Mouse (Mus musculus) cortical plate, adult 2 months (tissue): ENCODE results near the gene Kif16b. TPM values are rescaled to one million over a fixed set of nuclear protein-coding genes. Genes with fewer than 3 reads are reported as not detected.

Experiments
- H3K27ac ChIP-seq: fragments of 200-500 bp; 2 replicates; pipeline ENCODE4 v1.5.1; 2012; ENCODE audit warnings: low read length, control low read depth, inconsistent platforms; ENCODE audit not compliant: insufficient read depth
- H3K4me1 ChIP-seq: fragments of 200-500 bp; 2 replicates; pipeline ENCODE4 v1.6.1; 2011; ENCODE audit warnings: low read length; ENCODE audit not compliant: control insufficient read depth, insufficient read depth
- H3K4me3 ChIP-seq: fragments of 200-500 bp; 2 replicates; pipeline ENCODE4 v1.5.1; 2011; ENCODE audit warnings: mild to moderate bottlenecking, low read length, control low read depth; ENCODE audit not compliant: insufficient read depth
- CTCF ChIP-seq: fragments of 200-500 bp; IDR thresholded peaks from 2 replicates; pipeline ENCODE4 v1.5.1; 2011; ENCODE audit warnings: mild to moderate bottlenecking, control low read depth, low read length; ENCODE audit not compliant: insufficient read depth; ENCODE audit errors: extremely low read depth
- POLR2A ChIP-seq: fragments of 200-500 bp; IDR thresholded peaks from 2 replicates; pipeline ENCODE4 v1.6.1; 2011; ENCODE audit warnings: mild to moderate bottlenecking, low read length, control low read depth; ENCODE audit not compliant: insufficient read depth; ENCODE audit errors: extremely low read depth
- polyA plus RNA-seq: library from polyadenylated mRNA; depleted of rRNA; stranded (reverse); fragments of >200 nt; gene quantifications from 2 replicates; pipeline ENCODE4 v1.2.3, GENCODE M21; 2012

Gene Kif16b
- polyA plus RNA-seq, 1 experiment, result 8.1 TPM

GRCm38 (mm10) chr2:142738488-142738887, 162.8 kb downstream of the Kif16b start:
- TF ChIP-seq CTCF (no peak), POLR2A (no peak)
- H3K27ac ChIP-seq, result no peak overlapping the region
- no peaks in the 10 kb centered on the region for H3K4me1 ChIP-seq
- no peak overlapping the region for H3K4me3 ChIP-seq

GRCm38 (mm10) chr2:142735691-142736090, 165.6 kb downstream of the Kif16b start:
- Histone ChIP-seq H3K4me3 (no peak overlapping the region), H3K27ac (no peak overlapping the region), H3K4me1 (peaks cover 12% of the 10 kb centered on the region)
- TF ChIP-seq CTCF (no peak), POLR2A (no peak)

- TF ChIP-seq CTCF (no peak), POLR2A (no peak)
- H3K27ac ChIP-seq, result no peak overlapping the region
- no peak overlapping the region for H3K4me3 ChIP-seq
- peaks cover 12% of the 10 kb centered on the region for H3K4me1 ChIP-seq
Observed at GRCm38 (mm10) chr2:142734046-142734445, 167.3 kb downstream of the Kif16b start.

- TF ChIP-seq POLR2A (no peak), CTCF (no peak)
- Histone ChIP-seq H3K4me1 (peaks cover 12% of the 10 kb centered on the region), H3K27ac (peak overlapping the region; percentile 74), H3K4me3 (no peak overlapping the region)
Observed at GRCm38 (mm10) chr2:142732370-142732769, 169.0 kb downstream of the Kif16b start.

- Histone ChIP-seq H3K4me3 (no peak overlapping the region), H3K4me1 (peaks cover 12% of the 10 kb centered on the region), H3K27ac (no peak overlapping the region)
- TF ChIP-seq POLR2A (no peak), CTCF (no peak)
Observed at GRCm38 (mm10) chr2:142731778-142732092, 169.6 kb downstream of the Kif16b start.

GRCm38 (mm10) chr2:142731016-142731777, 170.1 kb downstream of the Kif16b start:
- TF ChIP-seq CTCF (no peak), POLR2A (no peak)
- Histone ChIP-seq H3K4me3 (no peak overlapping the region), H3K27ac (peak overlapping the region; percentile 79), H3K4me1 (peaks cover 12% of the 10 kb centered on the region)

GRCm38 (mm10) chr2:142724215-142725001, 176.9 kb downstream of the Kif16b start:
- Histone ChIP-seq H3K4me1 (peaks cover 2% of the 10 kb centered on the region; the same call in 1 of the 2 replicates), H3K27ac (no peak overlapping the region), H3K4me3 (no peak overlapping the region)
- no peak for TF ChIP-seq POLR2A
- TF ChIP-seq CTCF, result no peak

- H3K4me1 ChIP-seq, result peaks cover 2% of the 10 kb centered on the region; the same call in 1 of the 2 replicates
- no peak overlapping the region for H3K4me3 ChIP-seq
- no peak overlapping the region for H3K27ac ChIP-seq
- TF ChIP-seq CTCF (no peak), POLR2A (no peak)
Observed at GRCm38 (mm10) chr2:142720174-142720573, 181.2 kb downstream of the Kif16b start.

- Histone ChIP-seq H3K27ac (no peak overlapping the region), H3K4me3 (no peak overlapping the region), H3K4me1 (peaks cover 2% of the 10 kb centered on the region; the same call in 1 of the 2 replicates)
- no peak for TF ChIP-seq CTCF
- TF ChIP-seq POLR2A, result no peak
Observed at GRCm38 (mm10) chr2:142718998-142719397, 182.3 kb downstream of the Kif16b start.

GRCm38 (mm10) chr2:142717591-142717990, 183.7 kb downstream of the Kif16b start:
- no peak overlapping the region for H3K27ac ChIP-seq
- no peak overlapping the region for H3K4me3 ChIP-seq
- TF ChIP-seq POLR2A (no peak), CTCF (no peak)
- H3K4me1 ChIP-seq, result peaks cover 2% of the 10 kb centered on the region
